Mouse (Mus musculus): Measurements from ENCODE around the gene Tpx2.

GRCm38 (mm10) chr2:152819097-152819624 is 28.6 kb upstream of the Tpx2 start:
- TF ChIP-seq CTCF (IDR thresholded peaks at IDR 0.05; ENCODE audit: low read depth, low read length) (no peak), GATA1 (IDR thresholded peaks at IDR 0.05; ENCODE audit: borderline replicate concordance, low read length) (no peak), TAL1 (conservative IDR thresholded peaks at IDR 0.05; ENCODE audit: low read depth, low read length) (no peak), POLR2AphosphoS5 (IDR thresholded peaks at IDR 0.05; ENCODE audit: insufficient replicate concordance, low read depth, low read length) (no peak), GATA2 (IDR thresholded peaks at IDR 0.05; ENCODE audit: borderline replicate concordance, low read depth, low read length) (no peak)
